Mouse (Mus musculus): ENCODE measurements at regions not wholly inside any gene's neighbourhood (a gene's known extent, or its start where the extent isn't known, plus 50 kb on each side); places are given as distances from the start of the nearest gene placed in this dataset.

DNA sequence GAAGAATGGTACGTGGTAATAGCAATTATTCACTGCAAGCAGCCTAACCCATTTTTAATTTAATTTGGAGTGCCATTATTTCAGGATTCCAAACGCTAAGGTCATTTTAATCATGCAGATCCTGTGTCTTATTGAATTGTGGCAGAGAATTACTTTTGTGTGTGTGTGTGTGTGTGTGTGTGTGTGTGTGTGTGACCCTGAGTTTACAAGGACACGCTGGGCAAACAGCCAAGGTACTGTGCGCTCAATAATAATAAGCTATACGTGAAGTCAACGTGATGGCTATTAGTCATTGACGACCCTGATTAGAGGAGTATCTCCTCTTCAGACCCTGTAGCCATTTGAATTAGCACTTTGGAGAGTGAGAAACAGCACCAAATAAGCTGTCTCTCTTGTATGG is 144.1 kb downstream of the Klf7 start:
- Histone ChIP-seq H3K27ac (ENCODE audit: insufficient read depth, low read length) (no peak overlapping the region), H3K4me1 (ENCODE audit: control insufficient read depth, insufficient read depth, low read length) (no peaks in the 10 kb centered on the region), H3K4me3 (ENCODE audit: insufficient read depth, low read length) (no peak overlapping the region)
- TF ChIP-seq POLR2A (IDR thresholded peaks at IDR 0.05; ENCODE audit: extremely low read depth, insufficient read depth, low read length): no peak
- no peak for TF ChIP-seq CTCF (IDR thresholded peaks at IDR 0.05; ENCODE audit: extremely low read depth, insufficient read depth, low read length)

GRCm38 (mm10) chr1:63977302-63977888 is 144.7 kb downstream of the Klf7 start:
- no peak overlapping the region for H3K4me3 ChIP-seq (ENCODE audit: insufficient read depth, low read length)
- TF ChIP-seq POLR2A (IDR thresholded peaks at IDR 0.05; ENCODE audit: extremely low read depth, insufficient read depth, low read length) (no peak), CTCF (IDR thresholded peaks at IDR 0.05; ENCODE audit: extremely low read depth, insufficient read depth, low read length) (no peak)

GRCm38 (mm10) chr1:63976862-63977261 is 145.2 kb downstream of the Klf7 start:
- TF ChIP-seq POLR2A (IDR thresholded peaks at IDR 0.05; ENCODE audit: extremely low read depth, insufficient read depth, low read length) (no peak), CTCF (IDR thresholded peaks at IDR 0.05; ENCODE audit: extremely low read depth, insufficient read depth, low read length) (no peak)
- Histone ChIP-seq H3K4me3 (ENCODE audit: insufficient read depth, low read length) (no peak overlapping the region), H3K27ac (ENCODE audit: insufficient read depth, low read length) (no peak overlapping the region), H3K4me1 (ENCODE audit: control insufficient read depth, insufficient read depth, low read length) (no peaks in the 10 kb centered on the region)

More at GRCm38 (mm10) chr1:63977302-63977888, 144.7 kb downstream of the Klf7 start:
- no peak overlapping the region for H3K27ac ChIP-seq (ENCODE audit: insufficient read depth, low read length)
- H3K4me1 ChIP-seq (ENCODE audit: control insufficient read depth, insufficient read depth, low read length): no peaks in the 10 kb centered on the region

DNA sequence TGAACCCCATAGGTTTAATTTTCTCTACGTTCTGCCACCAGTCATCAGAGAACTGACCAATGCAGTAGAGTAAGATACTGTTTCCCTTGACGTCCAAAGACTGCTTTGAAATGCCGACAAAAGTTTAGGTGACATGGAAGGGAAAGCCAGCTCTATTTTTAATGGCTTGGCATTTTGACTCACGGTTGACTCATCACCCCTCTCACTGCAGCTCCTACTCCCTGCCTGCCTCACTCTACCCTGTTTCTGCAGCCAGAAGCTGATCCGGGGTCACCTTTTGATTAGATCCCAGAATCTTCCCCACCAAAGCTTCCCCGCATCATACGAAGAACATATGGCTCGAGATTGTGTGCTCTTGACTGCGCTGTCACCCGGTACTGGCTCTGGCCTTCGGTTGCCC is 154.2 kb downstream of the Klf7 start:
- Histone ChIP-seq H3K4me1 (ENCODE audit: control insufficient read depth, insufficient read depth, low read length) (peaks cover 4% of the 10 kb centered on the region; the same call in 1 of the 2 replicates), H3K27ac (ENCODE audit: insufficient read depth, low read length) (no peak overlapping the region), H3K4me3 (ENCODE audit: insufficient read depth, low read length) (no peak overlapping the region)
- TF ChIP-seq CTCF (IDR thresholded peaks at IDR 0.05; ENCODE audit: extremely low read depth, insufficient read depth, low read length): no peak
- TF ChIP-seq POLR2A (IDR thresholded peaks at IDR 0.05; ENCODE audit: extremely low read depth, insufficient read depth, low read length): no peak

GRCm38 (mm10) chr1:63965446-63965845 is 156.6 kb downstream of the Klf7 start:
- no peak overlapping the region for H3K4me3 ChIP-seq (ENCODE audit: insufficient read depth, low read length)
- peaks cover 4% of the 10 kb centered on the region; the same call in 1 of the 2 replicates for H3K4me1 ChIP-seq (ENCODE audit: control insufficient read depth, insufficient read depth, low read length)
- H3K27ac ChIP-seq (ENCODE audit: insufficient read depth, low read length): peak overlapping the region; percentile 71
- no peak for TF ChIP-seq POLR2A (IDR thresholded peaks at IDR 0.05; ENCODE audit: extremely low read depth, insufficient read depth, low read length)
- no peak for TF ChIP-seq CTCF (IDR thresholded peaks at IDR 0.05; ENCODE audit: extremely low read depth, insufficient read depth, low read length)

DNA sequence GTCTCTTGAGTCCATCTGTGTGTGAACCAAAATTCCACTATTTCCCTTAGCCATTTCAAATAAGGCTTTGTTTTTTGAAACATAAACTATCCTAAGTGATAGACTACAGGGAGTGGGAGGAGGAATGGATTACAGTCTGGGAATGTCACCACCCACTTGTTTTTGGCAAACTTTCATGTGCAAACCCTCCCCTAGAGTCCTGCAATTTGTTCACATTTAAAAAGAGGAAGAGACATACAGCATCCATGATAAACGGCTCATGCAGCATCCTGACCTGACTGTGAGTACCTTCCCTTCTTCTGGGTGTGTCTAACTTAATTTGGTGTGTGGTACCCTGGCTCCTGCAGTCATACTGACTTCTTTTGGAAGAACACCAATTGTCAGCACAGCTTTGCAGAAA is 157.6 kb downstream of the Klf7 start:
- H3K4me3 ChIP-seq (ENCODE audit: insufficient read depth, low read length): no peak overlapping the region
- TF ChIP-seq POLR2A (IDR thresholded peaks at IDR 0.05; ENCODE audit: extremely low read depth, insufficient read depth, low read length): no peak
- TF ChIP-seq CTCF (IDR thresholded peaks at IDR 0.05; ENCODE audit: extremely low read depth, insufficient read depth, low read length): no peak
- H3K27ac ChIP-seq (ENCODE audit: insufficient read depth, low read length): peak overlapping the region; percentile 28; the same call in 1 of the 2 replicates
- H3K4me1 ChIP-seq (ENCODE audit: control insufficient read depth, insufficient read depth, low read length): peaks cover 4% of the 10 kb centered on the region; the same call in 1 of the 2 replicates

DNA sequence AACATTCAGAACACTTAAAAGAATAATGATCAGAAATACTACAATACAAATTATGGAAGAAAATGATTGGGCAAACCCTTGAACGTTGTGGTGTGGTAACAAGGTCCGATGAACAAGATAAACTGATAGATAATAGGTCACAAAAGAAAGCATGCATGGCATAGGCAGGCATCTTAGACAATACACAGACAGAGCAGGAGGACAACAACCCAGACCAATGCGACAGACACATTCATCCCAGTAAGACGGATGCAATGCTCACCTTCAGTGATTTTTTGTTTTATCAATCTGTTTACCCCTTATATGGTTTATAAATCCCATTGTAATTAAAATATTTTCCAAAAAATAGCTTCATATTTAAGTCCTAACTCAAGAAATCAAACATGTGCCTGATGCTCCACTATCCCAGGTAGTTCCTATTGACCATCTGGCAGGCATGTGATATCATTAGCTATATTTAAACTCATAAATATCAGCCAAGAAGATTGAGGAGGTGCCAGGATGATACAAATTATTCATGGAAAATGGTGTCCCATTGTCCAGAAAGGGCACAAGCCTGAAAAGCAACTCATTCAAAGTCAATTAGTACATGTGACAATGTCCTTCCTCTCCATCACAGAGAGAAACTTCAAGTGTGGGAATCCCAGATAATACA is 166.3 kb downstream of the Klf7 start:
- Histone ChIP-seq H3K4me1 (ENCODE audit: control insufficient read depth, insufficient read depth, low read length) (no peaks in the 10 kb centered on the region), H3K27ac (ENCODE audit: insufficient read depth, low read length) (no peak overlapping the region), H3K4me3 (ENCODE audit: insufficient read depth, low read length) (no peak overlapping the region)
- TF ChIP-seq POLR2A (IDR thresholded peaks at IDR 0.05; ENCODE audit: extremely low read depth, insufficient read depth, low read length) (no peak), CTCF (IDR thresholded peaks at IDR 0.05; ENCODE audit: extremely low read depth, insufficient read depth, low read length) (no peak)

DNA sequence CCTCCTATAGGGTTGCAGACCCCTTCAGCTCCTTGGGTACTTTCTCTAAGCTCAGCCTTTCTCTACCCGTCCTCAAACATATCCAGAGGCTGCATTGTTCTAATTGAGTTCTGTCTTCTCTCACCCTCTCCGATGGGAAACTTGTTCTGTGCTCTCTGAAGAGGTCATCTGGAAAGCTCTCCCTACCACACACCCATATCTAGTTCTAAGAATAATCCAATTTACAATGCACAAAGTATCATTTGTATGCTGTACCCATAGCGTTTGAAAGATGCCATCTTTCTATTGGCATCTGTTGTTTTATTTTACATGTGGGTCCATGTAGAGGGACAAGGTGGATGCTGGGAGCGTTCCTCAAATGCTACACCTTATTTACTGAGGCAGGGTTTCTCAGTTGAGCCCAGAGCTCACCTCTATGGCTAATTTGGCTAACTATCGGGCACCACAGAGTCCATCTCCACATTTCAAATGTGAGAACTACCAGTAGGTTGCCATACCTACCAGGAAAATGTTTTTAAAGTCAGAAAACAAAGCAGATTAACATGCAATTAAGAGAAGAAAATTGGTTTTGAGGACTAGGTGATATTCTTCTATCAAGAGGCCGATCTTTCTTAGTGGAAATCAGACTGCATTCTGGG is 167.1 kb downstream of the Klf7 start:
- no peaks in the 10 kb centered on the region for H3K4me1 ChIP-seq (ENCODE audit: control insufficient read depth, insufficient read depth, low read length)
- no peak overlapping the region for H3K27ac ChIP-seq (ENCODE audit: insufficient read depth, low read length)
- no peak for TF ChIP-seq POLR2A (IDR thresholded peaks at IDR 0.05; ENCODE audit: extremely low read depth, insufficient read depth, low read length)
- no peak for TF ChIP-seq CTCF (IDR thresholded peaks at IDR 0.05; ENCODE audit: extremely low read depth, insufficient read depth, low read length)
- no peak overlapping the region for H3K4me3 ChIP-seq (ENCODE audit: insufficient read depth, low read length)

GRCm38 (mm10) chr1:63954172-63954571 is 167.9 kb downstream of the Klf7 start:
- Histone ChIP-seq H3K4me3 (ENCODE audit: insufficient read depth, low read length) (no peak overlapping the region), H3K4me1 (ENCODE audit: control insufficient read depth, insufficient read depth, low read length) (no peaks in the 10 kb centered on the region), H3K27ac (ENCODE audit: insufficient read depth, low read length) (no peak overlapping the region)
- TF ChIP-seq POLR2A (IDR thresholded peaks at IDR 0.05; ENCODE audit: extremely low read depth, insufficient read depth, low read length) (no peak), CTCF (IDR thresholded peaks at IDR 0.05; ENCODE audit: extremely low read depth, insufficient read depth, low read length) (no peak)
